Mouse (Mus musculus): ENCODE results near the gene Kctd11. TPM values are rescaled to one million over a fixed set of nuclear protein-coding genes. Genes with fewer than 3 reads are reported as not detected.

The Kctd11 gene
- total and polyA plus RNA-seq, 3 experiments: 3.2 to 5.7 (median 4.9) TPM

DNA sequence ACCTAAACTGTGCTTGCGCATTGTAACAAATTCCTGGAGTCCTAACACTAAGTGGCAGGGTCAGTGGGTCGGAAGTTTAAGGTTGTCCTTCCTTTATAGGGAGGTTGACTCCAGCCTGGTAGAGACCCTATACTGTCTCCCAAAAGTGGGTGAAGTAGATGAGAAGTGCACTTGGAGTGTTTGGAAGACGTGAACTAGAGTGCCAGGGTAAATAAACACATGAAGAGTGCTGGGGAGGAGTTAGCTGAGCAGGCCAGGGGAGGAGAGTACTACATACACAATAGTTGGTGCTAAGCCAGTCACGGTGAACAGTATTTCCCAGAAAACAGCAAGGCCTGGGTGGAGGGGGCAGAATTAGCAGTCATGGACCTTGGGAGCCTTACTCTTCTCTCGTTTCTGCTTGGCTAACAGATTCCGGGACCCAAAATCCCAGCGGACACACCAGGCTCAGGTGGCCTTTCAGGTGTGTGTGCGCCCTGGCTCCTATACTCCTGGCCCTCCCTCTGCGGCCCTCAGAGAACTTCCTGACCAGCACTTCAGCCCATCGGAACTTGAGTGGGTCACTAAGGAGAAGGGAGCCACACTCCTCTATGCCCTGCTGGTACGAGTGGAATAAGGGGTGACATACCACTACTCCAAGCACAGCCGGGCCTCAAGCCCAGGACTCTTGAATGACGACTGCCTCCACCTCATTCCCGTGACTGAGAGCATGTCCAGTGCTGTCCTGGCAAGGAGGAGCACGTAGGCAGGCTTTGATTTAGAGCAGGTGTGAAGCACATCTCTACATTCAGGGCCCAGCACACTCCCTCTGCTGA is 31.7 kb upstream of the Kctd11 start:
- DNase-seq: no peak

DNA sequence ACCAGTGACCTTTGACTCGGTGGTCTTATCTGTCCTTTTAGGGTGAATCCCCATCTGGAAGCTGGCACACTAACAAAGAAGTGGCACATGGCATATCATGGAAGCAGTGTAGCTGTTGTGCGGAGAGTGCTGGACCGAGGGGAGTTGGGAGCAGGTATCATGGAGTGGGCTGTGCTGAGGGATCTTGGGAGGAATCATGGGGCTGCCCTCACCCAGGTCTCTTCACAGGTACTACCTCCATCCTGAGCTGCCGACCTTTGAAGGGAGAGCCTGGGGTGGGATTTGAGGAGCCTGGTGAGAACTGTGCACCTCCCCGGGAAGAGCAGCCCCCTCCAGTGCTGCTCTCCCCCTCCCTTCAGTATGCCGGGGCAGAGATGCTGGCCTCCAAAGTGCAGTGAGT is 30.5 kb upstream of the Kctd11 start:
- no peak for DNase-seq

- no peak for DNase-seq
Observed at GRCm38 (mm10) chr11:69910781-69911560, 29.8 kb upstream of the Kctd11 start.

DNA sequence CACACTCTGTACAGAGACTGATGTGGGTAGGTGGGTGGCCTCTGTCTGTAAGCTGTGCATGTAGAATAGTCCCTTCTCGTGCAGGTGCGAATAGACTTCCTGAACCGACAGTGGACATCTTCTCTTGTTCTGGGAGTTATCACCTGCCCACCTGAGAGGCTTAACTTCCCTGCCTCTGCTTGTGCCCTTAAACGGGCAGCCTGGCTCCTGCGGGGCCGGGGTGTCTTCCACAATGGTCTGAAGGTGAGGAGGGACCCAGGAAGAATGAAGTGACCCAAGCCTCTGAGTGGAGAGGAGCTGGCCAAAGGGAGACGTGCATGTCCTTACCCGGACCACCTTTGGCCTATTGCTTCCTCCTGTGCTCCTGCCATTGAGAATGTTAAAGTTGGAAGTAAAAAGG is 29.0 kb upstream of the Kctd11 start:
- DNase-seq: no peak

- DNase-seq: no peak
Observed at GRCm38 (mm10) chr11:69909174-69909573, 28.0 kb upstream of the Kctd11 start.

DNA sequence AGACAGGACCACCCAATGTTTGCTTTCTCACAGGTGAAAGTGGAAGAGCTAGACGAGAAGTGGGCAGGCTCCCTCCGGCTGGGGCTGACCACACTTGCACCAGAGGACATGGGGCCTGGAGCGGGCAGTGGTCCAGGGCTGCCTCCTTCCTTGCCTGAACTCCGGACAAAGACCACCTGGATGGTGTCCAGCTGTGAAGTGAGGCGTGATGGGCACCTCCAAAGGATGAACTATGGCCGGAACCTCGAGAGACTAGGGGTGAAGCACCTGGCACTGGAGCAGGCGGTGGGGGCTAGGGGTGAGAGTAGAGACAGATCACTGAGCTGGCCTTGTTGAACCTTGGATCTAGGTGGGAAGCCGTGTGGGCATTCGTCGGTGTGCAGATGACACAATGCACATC is 27.4 kb upstream of the Kctd11 start:
- no peak for DNase-seq

GRCm38 (mm10) chr11:69904311-69904710 is 23.1 kb upstream of the Kctd11 start:
- no peak for DNase-seq

GRCm38 (mm10) chr11:69902972-69903371 is 21.8 kb upstream of the Kctd11 start:
- DNase-seq: no peak

DNA sequence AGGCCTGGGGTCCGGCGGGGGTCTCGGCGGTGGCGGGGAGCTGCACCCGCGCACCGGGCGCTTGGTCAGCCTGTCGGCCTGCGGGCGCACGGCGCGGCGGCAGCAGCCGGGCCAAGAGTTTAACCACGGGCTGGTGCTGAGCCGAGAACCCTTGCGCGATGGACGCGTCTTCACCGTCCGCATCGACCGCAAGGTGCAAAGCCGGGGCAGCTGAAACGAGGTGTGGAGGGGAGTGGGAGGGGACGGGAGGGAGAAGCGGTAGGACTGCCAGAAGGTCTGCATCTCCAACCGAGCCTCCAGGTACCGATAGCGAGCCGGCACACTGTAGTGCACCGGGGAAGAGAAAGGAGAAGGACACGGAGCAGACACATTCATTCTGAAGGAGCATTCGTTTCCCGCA is 20.8 kb upstream of the Kctd11 start:
- no peak for DNase-seq

GRCm38 (mm10) chr11:69901406-69901846 is 20.2 kb upstream of the Kctd11 start:
- DNase-seq: peak; percentile 97

GRCm38 (mm10) chr11:69900471-69901405 is 19.5 kb upstream of the Kctd11 start, which contains the start of the genes 2810408A11Rik and Neurl4:
2810408A11Rik (minus strand) TSS chr11:69900987.
Neurl4 (plus strand) TSS chr11:69901072.
- DNase-seq: peak; percentile 92

DNA sequence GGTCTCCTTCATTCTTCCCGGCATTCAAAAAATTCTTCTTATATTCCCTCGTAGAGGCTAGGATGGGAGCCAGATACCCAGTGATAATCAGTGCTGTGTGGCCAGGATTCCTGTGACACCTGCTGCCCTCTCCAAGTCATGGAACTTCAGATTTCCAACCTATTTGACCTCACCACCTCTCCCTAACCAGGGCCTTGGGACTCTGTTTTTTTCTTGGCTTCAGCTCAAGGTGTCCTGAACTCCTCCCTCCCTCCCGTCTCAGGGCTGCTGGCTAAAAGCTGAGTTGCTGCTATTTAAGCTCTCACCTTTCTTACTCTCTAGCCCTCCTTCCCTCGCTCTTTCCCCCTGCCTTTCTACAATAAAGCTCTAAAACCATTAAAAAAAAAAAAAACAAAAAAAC is 18.7 kb upstream of the Kctd11 start:
- no peak for DNase-seq

- DNase-seq: no peak
Observed at GRCm38 (mm10) chr11:69895291-69895690, 14.1 kb upstream of the Kctd11 start, which contains the start of gene Acap1. Acap1 (minus strand) TSS chr11:69895539.

DNA sequence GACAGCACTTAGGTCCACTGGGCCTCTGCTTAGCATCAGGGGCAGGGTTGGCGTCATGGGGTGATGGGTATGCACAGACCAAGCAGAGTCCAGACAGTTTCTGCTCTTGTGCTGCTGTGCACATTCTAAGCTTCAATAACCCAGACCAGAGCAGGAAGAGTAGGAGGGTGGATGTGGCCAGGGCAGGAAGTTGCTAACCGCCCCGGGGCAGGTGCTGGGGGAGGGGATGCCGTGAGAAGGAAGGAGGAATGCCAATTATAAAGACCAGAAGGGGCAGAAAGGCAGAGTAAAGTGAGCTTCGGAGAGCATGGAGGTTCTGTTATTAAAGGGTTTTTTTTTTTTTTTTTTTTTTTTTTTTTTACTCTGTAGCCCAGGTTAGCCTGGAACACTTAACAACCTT is 13.5 kb upstream of the Kctd11 start:
- no peak for DNase-seq

- DNase-seq: no peak
Observed at GRCm38 (mm10) chr11:69891482-69891881, 10.3 kb upstream of the Kctd11 start.

DNA sequence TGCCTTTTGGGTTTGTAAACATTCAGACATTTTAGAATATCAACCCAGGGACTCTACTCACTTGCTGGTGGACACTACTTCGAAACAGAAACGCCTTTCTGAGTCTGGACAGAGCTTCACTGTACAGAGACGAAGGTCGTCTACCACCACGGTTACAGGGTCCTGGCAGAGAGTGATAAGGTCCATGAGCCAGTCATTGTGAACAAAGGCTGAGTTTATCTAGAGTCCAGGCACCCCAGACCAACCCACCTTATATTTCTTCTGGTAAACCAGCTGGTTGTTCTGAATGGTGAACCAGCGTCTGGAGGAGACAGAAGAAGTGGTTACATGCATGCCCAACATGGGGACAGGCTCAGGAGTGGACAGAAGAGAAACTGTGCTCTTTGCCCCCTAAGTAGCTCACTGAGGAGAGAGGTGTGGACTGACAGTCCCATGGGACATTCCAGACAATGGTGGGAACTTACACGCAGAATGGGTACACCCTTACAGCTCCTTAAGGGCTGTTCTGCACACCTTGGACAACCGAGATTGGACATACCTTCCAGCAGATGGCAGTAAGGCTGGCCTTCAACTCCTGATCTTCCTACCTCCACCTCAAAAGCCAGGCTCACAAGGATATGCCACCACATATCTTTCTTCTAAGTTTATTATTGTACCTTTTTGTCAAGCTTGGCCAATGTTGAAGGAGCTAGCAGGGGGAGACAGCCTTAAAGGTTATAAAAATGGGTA is 5.9 kb upstream of the Kctd11 start:
- DNase-seq: no peak

GRCm38 (mm10) chr11:69884663-69885062 is 3.5 kb upstream of the Kctd11 start:
- no peak for DNase-seq

GRCm38 (mm10) chr11:69884240-69884639 is 3.0 kb upstream of the Kctd11 start:
- no peak for DNase-seq

GRCm38 (mm10) chr11:69883527-69884151 is 2.4 kb upstream of the Kctd11 start:
- DNase-seq: no peak

DNA sequence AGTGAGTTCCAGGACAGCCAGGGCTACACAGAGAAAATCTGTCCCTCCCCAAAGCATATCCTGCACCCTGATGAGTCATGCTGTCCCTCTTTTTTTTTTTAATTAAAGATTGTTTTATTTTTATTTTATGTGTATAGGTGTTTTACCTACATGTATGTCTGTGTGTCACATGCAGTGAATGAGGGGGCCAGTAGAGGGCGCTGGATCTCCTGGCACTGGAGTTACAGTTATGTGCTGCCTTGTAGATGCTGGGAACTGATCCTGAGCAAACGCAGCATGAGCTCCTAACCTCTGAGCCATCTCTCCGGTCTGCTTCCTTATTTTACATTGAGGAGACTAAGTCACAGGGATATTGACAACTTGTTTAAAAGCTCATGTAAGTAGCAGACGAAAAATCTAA is 1.9 kb upstream of the Kctd11 start:
- DNase-seq: no peak
